ENCODE assay signal across 8 mouse cellular contexts in genomic region chr9:108987704-108988350, GRCm38 (mm10). TPM values are rescaled to one million over a fixed set of nuclear protein-coding genes. Genes with fewer than 3 reads are reported as not detected.
DNase-seq lines count a peak whose midpoint lies in the region; ATAC-seq and TF ChIP-seq lines count a peak whose summit lies in the region.

No protein-coding gene starts in this region.

- no peaks in the 10 kb centered on the region for H3K36me3 ChIP-seq in embryonic facial prominence, embryonic 12.5 days

- H3K27ac ChIP-seq in embryonic facial prominence, embryonic 12.5 days: 0 out of 2 replicates have a peak overlapping the region, but pooled peaks have one; percentile 41
- no peak overlapping the region for H3K27ac ChIP-seq in left cerebral cortex, adult 2 months

- TF ChIP-seq CTCF in lung, adult 2 months (IDR thresholded peaks at IDR 0.05; ENCODE audit: insufficient read depth, low read length): no peak
- no peak for TF ChIP-seq CTCF in left cerebral cortex, adult 2 months (IDR thresholded peaks at IDR 0.05)

- ATAC-seq in embryonic facial prominence, embryonic 12.5 days (ENCODE audit: insufficient number of reproducible peaks, insufficient read depth, low FRiP score, low TSS enrichment): no peak

- H3K4me1 ChIP-seq in embryonic facial prominence, embryonic 12.5 days: peaks cover 14% of the 10 kb centered on the region
- no peaks in the 10 kb centered on the region; the same call in 1 of the 2 replicates for H3K4me1 ChIP-seq in lung, adult 2 months (ENCODE audit: control insufficient read depth, insufficient read depth, low read length)

- TF ChIP-seq POLR2A in lung, adult 2 months (IDR thresholded peaks at IDR 0.05; ENCODE audit: borderline replicate concordance, extremely low read depth, low read depth, low read length): no peak

- no peaks in the 10 kb centered on the region for H3K27me3 ChIP-seq in embryonic facial prominence, embryonic 12.5 days

- no peaks in the 10 kb centered on the region for H3K9me3 ChIP-seq in embryonic facial prominence, embryonic 12.5 days

- DNase-seq in right cerebral cortex, postnatal 14 days: peak; percentile 30
- no peak for DNase-seq in right cerebral cortex, adult 18-20 months
- peak; percentile 36 for DNase-seq in heart, postnatal 25 days (ENCODE audit: low spot score)
- peak; percentile 37 for DNase-seq in lung, adult 2 months
- no peak for DNase-seq in B cell, adult 2 months
- no peak for DNase-seq in left cerebral cortex, adult 2 months (ENCODE audit: extremely low spot score in 1 of 2, low spot score in 2 of 2)
- no peak for DNase-seq in spleen, adult 12 weeks (ENCODE audit: low spot score)

- H3K4me3 ChIP-seq in embryonic facial prominence, embryonic 12.5 days: peak overlapping the region; percentile 8; the same call in 1 of the 2 replicates
- peak overlapping the region; percentile 22 for H3K4me3 ChIP-seq in lung, adult 2 months (replicated peaks; ENCODE audit: extremely low read depth, low read depth, low read length)
- H3K4me3 ChIP-seq in left cerebral cortex, adult 2 months: no peak overlapping the region

- H3K4me2 ChIP-seq in embryonic facial prominence, embryonic 12.5 days (replicated peaks): peak overlapping the region; percentile 41

- intact Hi-C loops in heart, postnatal 25 days (cut with DNase I): no loop called here
- intact Hi-C loops in left cerebral cortex, adult 2 months (cut with DNase I): no loop called here

- 21% methylated on average over 15 of the region's 15 CpGs for WGBS in embryonic facial prominence, embryonic 12.5 days
- WGBS in lung, adult 2 months: 28% methylated on average over 14 of the region's 15 CpGs

- H3K9ac ChIP-seq in embryonic facial prominence, embryonic 12.5 days: no peak overlapping the region

RNA-seq across cellular contexts. Expression of gene Ucn2, which starts 2.0 kb away (rescaled TPM):
- polyA plus RNA-seq in embryonic facial prominence, embryonic 12.5 days (2016; fragmentation: Nextera tagmentation; extraction: Ambion mirVana): 0.27 and 0.32 TPM in 2 replicates
- total RNA-seq in heart, postnatal 25 days (2021): not detected
- 1.0 and 2.3 TPM in 2 replicates for polyA plus RNA-seq in lung, adult 2 months (2012; rRNA removed)
- total RNA-seq in left cerebral cortex, adult 2 months (2021): under 1 TPM; 0.40 to 0.41 TPM

RNA-seq across cellular contexts. Expression of gene Pfkfb4, which starts 3.8 kb away (rescaled TPM):
- 14.4 and 16.5 TPM in 2 replicates for polyA plus RNA-seq in embryonic facial prominence, embryonic 12.5 days (2016; fragmentation: Nextera tagmentation; extraction: Ambion mirVana)
- 1 to 10 TPM; 2.3 to 2.7 TPM for total RNA-seq in heart, postnatal 25 days (2021)
- 49.4 and 59.8 TPM in 2 replicates for polyA plus RNA-seq in lung, adult 2 months (2012; rRNA removed)
- total RNA-seq in left cerebral cortex, adult 2 months (2021): 10 to 100 TPM; 15.8 to 17.7 TPM

RNA-seq across cellular contexts. Expression of gene Col7a1, which starts 34.4 kb away (rescaled TPM):
- polyA plus RNA-seq in embryonic facial prominence, embryonic 12.5 days (2016; fragmentation: Nextera tagmentation; extraction: Ambion mirVana): 7.7 and 10.9 TPM in 2 replicates
- total RNA-seq in heart, postnatal 25 days (2021): under 1 TPM; 0.23 to 0.61 TPM
- polyA plus RNA-seq in lung, adult 2 months (2012; rRNA removed): 7.1 and 12.2 TPM in 2 replicates
- total RNA-seq in left cerebral cortex, adult 2 months (2021): 1 to 10 TPM; 2.8 to 4.0 TPM

RNA-seq across cellular contexts. Expression of gene Shisa5, which starts 50.5 kb away (rescaled TPM):
- 58.6 and 60.4 TPM in 2 replicates for polyA plus RNA-seq in embryonic facial prominence, embryonic 12.5 days (2016; fragmentation: Nextera tagmentation; extraction: Ambion mirVana)
- total RNA-seq in heart, postnatal 25 days (2021): 10 to 100 TPM; 43.0 to 43.2 TPM
- 918 and 1,083 TPM in 2 replicates for polyA plus RNA-seq in lung, adult 2 months (2012; rRNA removed)
- total RNA-seq in left cerebral cortex, adult 2 months (2021): 10 to 100 TPM; 71.6 to 77.5 TPM

RNA-seq across cellular contexts. Expression of gene Uqcrc1, which starts 51.4 kb away (rescaled TPM):
- 426 and 449 TPM in 2 replicates for polyA plus RNA-seq in embryonic facial prominence, embryonic 12.5 days (2016; fragmentation: Nextera tagmentation; extraction: Ambion mirVana)
- total RNA-seq in heart, postnatal 25 days (2021): 1,000 to 10,000 TPM; 2,451 to 2,563 TPM
- polyA plus RNA-seq in lung, adult 2 months (2012; rRNA removed): 290 and 399 TPM in 2 replicates
- 100 to 1,000 TPM; 358 to 364 TPM for total RNA-seq in left cerebral cortex, adult 2 months (2021)

Comparison
In these comparisons a context has a peak if more than half of its experiments do, and no peak if none do; other contexts are left out.
1. DNase-seq: peak in right cerebral cortex, postnatal 14 days (single experiment), heart, postnatal 25 days (single experiment) and lung, adult 2 months (single experiment); none in right cerebral cortex, adult 18-20 months (single experiment), B cell, adult 2 months (0 of 2), left cerebral cortex, adult 2 months (0 of 2) and spleen, adult 12 weeks (single experiment).
2. RNA of gene Pfkfb4, which starts 3.8 kb away (total RNA-seq): 15.8 to 17.7 TPM in left cerebral cortex, adult 2 months; 2.3 to 2.7 TPM in heart, postnatal 25 days; every median in the first group is over 4 times any median in the second.